Mouse (Mus musculus): ENCODE data around the gene I830077J02Rik. TPM values are rescaled to one million over a fixed set of nuclear protein-coding genes. Genes with fewer than 3 reads are reported as not detected.
A peak's percentile ranks its signal among the peaks of the same experiment; 100 is the strongest.

Gene I830077J02Rik
- 2.8 and 5.9 TPM in 2 replicates for total RNA-seq (2012; rRNA removed)
- polyA plus RNA-seq (2012; ENCODE audit: insufficient read depth in 1 of 2, insufficient read length in 2 of 2, low read depth in 1 of 2, low replicate concordance in 2 of 2, missing spikeins in 1 of 2), result 1 to 10 TPM in 1 of 2 experiments, not detected in 1; 9.4 TPM

DNA sequence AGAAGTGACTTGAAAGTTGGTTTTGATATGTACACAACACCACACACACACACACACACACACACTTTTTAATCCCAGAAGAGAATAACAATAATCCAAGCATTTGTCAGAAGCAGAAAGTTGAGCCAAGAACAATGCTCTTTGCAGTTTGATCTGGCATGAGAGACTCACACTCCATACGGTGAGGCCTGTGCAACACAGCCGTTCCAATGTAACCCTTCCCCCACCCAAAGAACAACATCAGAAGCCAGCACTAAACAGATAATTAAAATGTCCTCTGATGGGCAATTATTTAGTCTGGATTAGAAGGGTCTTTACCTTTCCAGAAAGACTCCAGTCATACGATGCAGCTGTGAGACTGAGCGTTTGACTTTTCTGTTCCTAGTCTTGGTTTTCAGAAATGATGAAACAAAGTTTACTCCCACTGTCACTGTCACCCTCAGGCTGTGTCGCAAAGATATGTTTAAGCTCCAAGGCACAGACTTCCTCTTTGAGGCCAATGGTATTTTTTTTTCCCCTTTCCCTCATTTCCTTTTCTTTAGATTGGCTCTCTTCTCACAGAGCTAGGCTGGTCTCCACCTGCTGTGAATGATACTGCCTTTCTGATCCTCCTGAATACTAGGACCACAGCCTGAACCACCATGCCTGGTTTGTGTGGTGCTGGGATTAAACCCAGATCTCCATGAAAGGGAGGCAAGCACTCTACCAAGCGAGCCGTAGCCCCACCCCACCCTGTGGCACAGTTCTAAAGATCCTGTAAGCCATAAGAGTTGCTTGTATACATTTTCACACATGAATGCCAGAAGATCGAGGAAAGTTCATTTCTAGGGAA is at the start of gene I830077J02Rik:
Gene I830077J02Rik, minus strand, starts transcription at position 425 of the 832 bp plus-strand sequence.
- Histone ChIP-seq H3K36me3 (ENCODE audit: control insufficient read depth in 1 of 2, insufficient read depth in 2 of 2, low read length in 2 of 2) (peaks cover 0 to 14% of the 10 kb centered on the region in 2 experiments; a peak in 3 of 4 replicates), H3K4me3 (ENCODE audit: control insufficient read depth in 1 of 2, insufficient read depth in 1 of 2, low read depth in 2 of 2, low read length in 2 of 2) (peak within 1 kb of the TSS; percentile 64 to 71), H3K27ac (ENCODE audit: control insufficient read depth, low read depth, low read length) (peak within 1 kb of the TSS; percentile 97), H3K4me1 (ENCODE audit: control insufficient read depth in 1 of 2, insufficient read depth in 2 of 2, low read length in 2 of 2) (peaks cover 0 to 14% of the 10 kb centered on the region in 2 experiments; a peak in 2 of 4 replicates), H3K27me3 (ENCODE audit: control insufficient read depth in 1 of 2, insufficient read depth in 2 of 2, low read length in 2 of 2) (no peaks in the 10 kb centered on the region), H3K9me3 (replicated peaks; ENCODE audit: insufficient read depth, low read length) (no peaks in the 10 kb centered on the region), H3K79me2 (ENCODE audit: control insufficient read depth, insufficient read depth, low read length, poor library complexity) (peaks cover 5% of the 10 kb centered on the region; the same call in 1 of the 2 replicates), H3K9ac (ENCODE audit: control insufficient read depth, low read depth, low read length, poor library complexity, severe bottlenecking) (peak within 1 kb of the TSS; percentile 73)
- DNase-seq (ENCODE audit: low read depth, low spot score), result peak; percentile 93
- TF ChIP-seq MYC (IDR thresholded peaks at IDR 0.05; ENCODE audit: low read depth, low read length), result 0 out of 2 replicates have a peak, but pooled peaks have one; percentile 15
- TF ChIP-seq HCFC1 (IDR thresholded peaks at IDR 0.05; ENCODE audit: low read depth, low read length), result peak; percentile 61; the same call in 1 of the 2 replicates
- TF ChIP-seq TCF12 (IDR thresholded peaks at IDR 0.05; ENCODE audit: low read depth, low read length), result peak; percentile 88
- TF ChIP-seq POLR2AphosphoS5 (IDR thresholded peaks at IDR 0.05; ENCODE audit: borderline replicate concordance, low read depth, low read length), result no peak
- TF ChIP-seq MEF2A (IDR thresholded peaks at IDR 0.05; ENCODE audit: extremely low read depth, insufficient replicate concordance, low read depth, low read length, poor library complexity, severe bottlenecking), result no peak
- peak; percentile 68 for TF ChIP-seq GATA1 (IDR thresholded peaks at IDR 0.05; ENCODE audit: low read depth, low read length)
- TF ChIP-seq CTCF (IDR thresholded peaks at IDR 0.05 in 2 of 3, conservative IDR thresholded peaks at IDR 0.05 in 1 of 3; ENCODE audit: control insufficient read depth in 1 of 3, insufficient read depth in 1 of 3, low read depth in 2 of 3, low read length in 3 of 3, poor library complexity in 1 of 3, severe bottlenecking in 1 of 3), result no peak
- peak; percentile 45; the same call in 1 of the 2 replicates for TF ChIP-seq POLR2AphosphoS2 (IDR thresholded peaks at IDR 0.05; ENCODE audit: low read length)
- no peak for TF ChIP-seq ZKSCAN1 (IDR thresholded peaks at IDR 0.05; ENCODE audit: low read depth, low read length)
- TF ChIP-seq ZNF384 (IDR thresholded peaks at IDR 0.05; ENCODE audit: low read depth, low read length), result peak; percentile 95
- no peak for TF ChIP-seq ZC3H11A (IDR thresholded peaks at IDR 0.05; ENCODE audit: low read depth, low read length)
- TF ChIP-seq ZMIZ1 (IDR thresholded peaks at IDR 0.05; ENCODE audit: low read depth, low read length), result 0 out of 2 replicates have a peak, but pooled peaks have one; percentile 24
- TF ChIP-seq NELFE (IDR thresholded peaks at IDR 0.05; ENCODE audit: low read depth, low read length), result peak; percentile 27; the same call in 1 of the 2 replicates
- peak; percentile 88 for TF ChIP-seq TAL1 (IDR thresholded peaks at IDR 0.05; ENCODE audit: low read length)
- TF ChIP-seq TBP (IDR thresholded peaks at IDR 0.05; ENCODE audit: low read depth, low read length), result peak; percentile 49
- peak; percentile 82 for TF ChIP-seq ETS1 (IDR thresholded peaks at IDR 0.05; ENCODE audit: low read depth, low read length)
- peak; percentile 79 to 85 for TF ChIP-seq EP300 (IDR thresholded peaks at IDR 0.05; ENCODE audit: low read depth in 1 of 2, low read length in 2 of 2)
- TF ChIP-seq POLR2A (IDR thresholded peaks at IDR 0.05; ENCODE audit: control insufficient read depth in 1 of 2, insufficient read depth in 1 of 2, low read depth in 1 of 2, low read length in 2 of 2, poor library complexity in 1 of 2), result peak in 1 of 2 experiments; percentile 50; a peak in 2 of 4 replicates
- peak; percentile 90; the same call in 1 of the 2 replicates for TF ChIP-seq SIN3A (IDR thresholded peaks at IDR 0.05; ENCODE audit: low read length)
- peak; percentile 59; the same call in 1 of the 2 replicates for TF ChIP-seq RCOR1 (IDR thresholded peaks at IDR 0.05; ENCODE audit: low read depth, low read length)
- no peak; the same call in 1 of the 2 replicates for TF ChIP-seq ELF1 (IDR thresholded peaks at IDR 0.05; ENCODE audit: low read depth, low read length)

Data from MEL (cell line).